Mouse (Mus musculus) B cell, adult 67 days (primary cell): ENCODE measurements around the gene Uba7. TPM values are rescaled to one million over a fixed set of nuclear protein-coding genes. Genes with fewer than 3 reads are reported as not detected.

Source experiments
- total RNA-seq, 2 experiments: library from RNA; stranded (reverse); gene quantifications; 4 replicates each; pipeline ENCODE4 v1.2.4; 2023

The Uba7 gene
- 100 to 1,000 TPM; 209 to 244 TPM for total RNA-seq

GRCm38 (mm10) chr9:107975399-107976386 is at the start of gene Uba7:
Gene Uba7, plus strand, starts transcription at chr9:107975505.

GRCm38 (mm10) chr9:107928169-107928568 is 47.1 kb upstream of the Uba7 start, which contains the start of gene Actl11:
Gene Actl11, plus strand, starts transcription at chr9:107928469.

GRCm38 (mm10) chr9:107935374-107935773 is 39.9 kb upstream of the Uba7 start, which contains the start of gene Camkv:
Gene Camkv, plus strand, starts transcription at chr9:107935674.

GRCm38 (mm10) chr9:107949922-107950235 is 25.4 kb upstream of the Uba7 start, which contains the start of gene Traip:
Gene Traip, plus strand, starts transcription at chr9:107950136.

GRCm38 (mm10) chr9:107982681-107983346 is 7.5 kb downstream of the Uba7 start, which contains the start of gene Gm20661:
Gene Gm20661, plus strand, starts transcription at chr9:107983058.

GRCm38 (mm10) chr9:107985131-107986119 is 10.1 kb downstream of the Uba7 start, which contains the start of gene Inka1:
Gene Inka1, minus strand, starts transcription at chr9:107985879.

GRCm38 (mm10) chr9:107992197-107992596 is 16.9 kb downstream of the Uba7 start, which contains the start of gene Cdhr4:
Gene Cdhr4, plus strand, starts transcription at chr9:107992497.

GRCm38 (mm10) chr9:107996049-107996448 is 20.7 kb downstream of the Uba7 start, which contains the start of gene Gm20662:
Gene Gm20662, plus strand, starts transcription at chr9:107996349.

GRCm38 (mm10) chr9:108001922-108002770 is 26.8 kb downstream of the Uba7 start, which contains the start of gene Ip6k1:
Gene Ip6k1, plus strand, starts transcription at chr9:108002501.

Other genes with a start within 250 kb of the Uba7 start
- gene Rbm5, start 204.5 kb upstream of the Uba7 start, total RNA-seq = 100 to 1,000 TPM; 397 to 424 TPM
- gene Rbm6, start 102.3 kb upstream of the Uba7 start, total RNA-seq = 100 to 1,000 TPM; 117 to 128 TPM
- gene Mon1a, start 87.4 kb upstream of the Uba7 start, total RNA-seq = 10 to 100 TPM; 16.1 to 21.0 TPM
- gene Mst1r, start 68.6 kb upstream of the Uba7 start, total RNA-seq = under 1 TPM in 1 of 2 experiments, not detected in 1; 0.41 TPM
- gene Actl11, start 47.0 kb upstream of the Uba7 start, total RNA-seq = not detected
- gene Camkv, start 39.8 kb upstream of the Uba7 start, total RNA-seq = not detected
- 1 to 10 TPM; 5.9 to 9.3 TPM for gene Traip, start 25.4 kb upstream of the Uba7 start, total RNA-seq
- not detected for gene Gm20661, start 7.6 kb downstream of the Uba7 start, total RNA-seq
- gene Inka1, start 10.4 kb downstream of the Uba7 start, total RNA-seq = 1 to 10 TPM; 4.9 to 6.0 TPM
- under 1 TPM in 1 of 2 experiments, not detected in 1; 0.38 TPM for gene Cdhr4, start 17.0 kb downstream of the Uba7 start, total RNA-seq
- gene Gm20662, start 20.8 kb downstream of the Uba7 start, total RNA-seq = 1 to 10 TPM in 1 of 2 experiments, not detected in 1; 3.6 TPM
- gene Ip6k1, start 27.0 kb downstream of the Uba7 start, total RNA-seq = 100 to 1,000 TPM; 133 to 142 TPM
- 10 to 100 TPM; 31.3 to 38.4 TPM for gene Gmppb, start 73.7 kb downstream of the Uba7 start, total RNA-seq
- 10 to 100 TPM in 1 of 2 experiments, 1 to 10 TPM in 1; 7.0 to 12.0 TPM for gene Amigo3, start 77.7 kb downstream of the Uba7 start, total RNA-seq
- gene Mst1, start 104.9 kb downstream of the Uba7 start, total RNA-seq = under 1 TPM in 1 of 2 experiments, not detected in 1; 0.23 TPM
- gene Rnf123, start 107.8 kb downstream of the Uba7 start, total RNA-seq = 100 to 1,000 TPM; 206 to 230 TPM
- 100 to 1,000 TPM; 126 to 158 TPM for gene Apeh, start 119.1 kb downstream of the Uba7 start, total RNA-seq
- under 1 TPM; 0.21 to 0.49 TPM for gene Bsn, start 214.9 kb downstream of the Uba7 start, total RNA-seq